Mouse (Mus musculus) left cerebral cortex, postnatal 14 days (tissue): ENCODE data around the gene 1700003F12Rik. TPM values are rescaled to one million over a fixed set of nuclear protein-coding genes. Genes with fewer than 3 reads are reported as not detected.

Experiments
- total RNA-seq, 2 experiments: library from RNA; stranded (reverse); gene quantifications; 2 replicates each; pipeline ENCODE4 v1.2.3; 2021

1700003F12Rik gene
- total RNA-seq, 2 experiments from 2014 or later: 0.68 TPM; not detected in 1

Other genes starting within 250 kb of the 1700003F12Rik start
- not detected for gene Bpifb9b, start 239.9 kb upstream of the 1700003F12Rik start, total RNA-seq
- gene Cdk5rap1, start 174.1 kb upstream of the 1700003F12Rik start, total RNA-seq: 10 to 100 TPM; 11.8 to 13.5 TPM
- 10 to 100 TPM; 31.4 to 31.9 TPM for gene Snta1, start 139.0 kb upstream of the 1700003F12Rik start, total RNA-seq
- 10 to 100 TPM; 40.5 to 52.0 TPM for gene Cbfa2t2, start 110.6 kb upstream of the 1700003F12Rik start, total RNA-seq
- gene Actl10, start 4.7 kb downstream of the 1700003F12Rik start, total RNA-seq: not detected
- 100 to 1,000 TPM in 1 of 2 experiments, 10 to 100 TPM in 1; 90.6 to 113 TPM for gene Necab3, start 11.8 kb downstream of the 1700003F12Rik start, total RNA-seq
- gene E2f1, start 22.8 kb downstream of the 1700003F12Rik start, total RNA-seq: 10 to 100 TPM; 11.5 to 11.8 TPM
- 10 to 100 TPM; 16.1 to 16.8 TPM for gene Pxmp4, start 56.6 kb downstream of the 1700003F12Rik start, total RNA-seq
- gene Zfp341, start 66.2 kb downstream of the 1700003F12Rik start, total RNA-seq: 10 to 100 TPM; 13.3 to 14.2 TPM
- not detected for gene 4930519P11Rik, start 66.4 kb downstream of the 1700003F12Rik start, total RNA-seq
- gene Chmp4b, start 104.6 kb downstream of the 1700003F12Rik start, total RNA-seq: 100 to 1,000 TPM; 207 to 208 TPM
- not detected for gene Gm14214, start 222.9 kb downstream of the 1700003F12Rik start, total RNA-seq
- 100 to 1,000 TPM in 1 of 2 experiments, 10 to 100 TPM in 1; 96.5 to 103 TPM for gene Raly, start 244.0 kb downstream of the 1700003F12Rik start, total RNA-seq
- not detected for gene a, start 244.3 kb downstream of the 1700003F12Rik start, total RNA-seq